Mouse (Mus musculus) embryonic facial prominence, embryonic 15.5 days (tissue): Measurements from ENCODE around the gene Tcf7l1. TPM values are rescaled to one million over a fixed set of nuclear protein-coding genes. Genes with fewer than 3 reads are reported as not detected.

Experiments
- ATAC-seq: fragments of 200-750 bp; cut with Nextera tagmentation; 2 replicates; pipeline ENCODE4 v1.8.0; 2017; ENCODE audit warnings: low read depth, moderate TSS enrichment; ENCODE audit not compliant: insufficient number of reproducible peaks, low FRiP score, low TSS enrichment
- H3K27ac ChIP-seq: fragments of 300-500 bp; sonication (generic); replicated peaks from 2 replicates; pipeline ENCODE4 v1.5.1; 2015; ENCODE audit warnings: mild to moderate bottlenecking, inconsistent platforms
- H3K27me3 ChIP-seq: fragments of 300-500 bp; sonication (generic); 2 replicates; pipeline ENCODE4 v1.6.1; 2015; ENCODE audit warnings: inconsistent platforms
- H3K36me3 ChIP-seq: fragments of 300-500 bp; sonication (generic); 2 replicates; pipeline ENCODE4 v1.6.1; 2015; ENCODE audit warnings: mild to moderate bottlenecking, inconsistent platforms
- H3K4me1 ChIP-seq: fragments of 300-500 bp; sonication (generic); 2 replicates; pipeline ENCODE4 v1.6.1; 2015; ENCODE audit warnings: inconsistent platforms
- H3K4me2 ChIP-seq: fragments of 300-500 bp; sonication (generic); replicated peaks from 2 replicates; pipeline ENCODE4 v1.6.1; 2015; ENCODE audit warnings: mild to moderate bottlenecking, inconsistent platforms
- H3K4me3 ChIP-seq: fragments of 300-500 bp; sonication (generic); replicated peaks from 2 replicates; pipeline ENCODE4 v1.5.1; 2015; ENCODE audit warnings: mild to moderate bottlenecking, inconsistent platforms
- H3K9ac ChIP-seq: fragments of 300-500 bp; sonication (generic); 2 replicates; pipeline ENCODE4 v1.6.1; 2015; ENCODE audit warnings: inconsistent platforms
- H3K9me3 ChIP-seq: fragments of 300-500 bp; sonication (generic); replicated peaks from 2 replicates; pipeline ENCODE4 v1.6.1; 2016; ENCODE audit warnings: inconsistent platforms
- WGBS: fragments of 180-500 bp; shearing (Covaris S2); methylation state at CpG from one replicate; pipeline ENCODE4 v1.1.7; 2015; 5-methylcytosine and 5-hydroxymethylcytosine counted together
- polyA plus RNA-seq: library from polyadenylated mRNA; unstranded; fragments of >200 nt; fragmentation: Nextera tagmentation; extraction: Ambion mirVana; gene quantifications from 2 replicates; pipeline ENCODE4 v1.2.1, GENCODE M21; 2015

Tcf7l1 gene
- polyA plus RNA-seq, 1 experiment from 2014 or later = 54.7 TPM

DNA sequence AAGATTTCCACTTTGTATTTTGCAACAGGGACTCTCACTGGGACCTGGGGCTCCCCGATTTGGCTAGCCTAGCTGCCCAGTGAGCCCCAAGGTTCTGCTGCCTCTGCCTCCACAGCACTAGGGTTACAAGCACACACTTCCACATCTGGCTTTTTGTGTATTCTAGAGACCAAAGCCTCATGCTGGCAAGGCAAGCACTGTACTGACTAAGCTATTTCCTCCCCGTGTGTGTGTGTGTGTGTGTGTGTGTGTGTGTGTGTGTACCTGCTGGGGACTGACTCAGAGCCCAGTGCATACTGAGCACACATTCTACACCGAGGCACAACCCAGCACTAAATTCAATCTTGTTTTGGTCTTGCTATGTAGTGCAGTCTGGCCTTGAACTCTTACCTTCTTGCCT lies 202.4 kb downstream of the Tcf7l1 start:
- Histone ChIP-seq H3K36me3 (peaks cover 9% of the 10 kb centered on the region; the same call in 1 of the 2 replicates), H3K4me1 (no peaks in the 10 kb centered on the region), H3K9ac (no peak overlapping the region), H3K9me3 (no peaks in the 10 kb centered on the region), H3K4me2 (no peak overlapping the region), H3K4me3 (no peak overlapping the region), H3K27me3 (no peaks in the 10 kb centered on the region), H3K27ac (no peak overlapping the region)
- 76% methylated on average over 3 of the region's 3 CpGs for WGBS
- ATAC-seq = no peak

DNA sequence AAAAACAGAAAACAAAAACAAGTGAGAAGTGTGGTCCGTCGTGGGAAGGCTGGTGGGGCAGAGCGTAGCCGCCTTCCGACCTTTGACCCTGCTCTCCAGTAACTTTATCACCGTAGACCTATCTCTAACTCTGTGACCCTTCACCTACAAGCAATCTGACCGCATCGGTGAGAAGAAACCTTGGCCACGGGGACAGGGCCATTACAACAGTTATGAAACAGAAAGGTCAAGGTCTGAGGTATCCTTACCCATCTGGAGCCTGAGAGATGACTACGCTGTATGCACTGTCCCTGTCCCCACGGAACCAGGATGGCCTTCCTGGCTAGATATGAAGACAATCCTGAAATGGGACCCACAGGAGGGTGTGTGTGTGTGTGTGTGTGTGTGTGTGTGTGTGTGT lies 204.9 kb downstream of the Tcf7l1 start:
- Histone ChIP-seq H3K27me3 (no peaks in the 10 kb centered on the region), H3K9me3 (no peaks in the 10 kb centered on the region), H3K4me2 (no peak overlapping the region), H3K36me3 (peaks cover 21% of the 10 kb centered on the region), H3K4me1 (no peaks in the 10 kb centered on the region), H3K27ac (no peak overlapping the region), H3K4me3 (no peak overlapping the region), H3K9ac (no peak overlapping the region)
- no peak for ATAC-seq
- WGBS = 71% methylated on average over 11 of the region's 11 CpGs

DNA sequence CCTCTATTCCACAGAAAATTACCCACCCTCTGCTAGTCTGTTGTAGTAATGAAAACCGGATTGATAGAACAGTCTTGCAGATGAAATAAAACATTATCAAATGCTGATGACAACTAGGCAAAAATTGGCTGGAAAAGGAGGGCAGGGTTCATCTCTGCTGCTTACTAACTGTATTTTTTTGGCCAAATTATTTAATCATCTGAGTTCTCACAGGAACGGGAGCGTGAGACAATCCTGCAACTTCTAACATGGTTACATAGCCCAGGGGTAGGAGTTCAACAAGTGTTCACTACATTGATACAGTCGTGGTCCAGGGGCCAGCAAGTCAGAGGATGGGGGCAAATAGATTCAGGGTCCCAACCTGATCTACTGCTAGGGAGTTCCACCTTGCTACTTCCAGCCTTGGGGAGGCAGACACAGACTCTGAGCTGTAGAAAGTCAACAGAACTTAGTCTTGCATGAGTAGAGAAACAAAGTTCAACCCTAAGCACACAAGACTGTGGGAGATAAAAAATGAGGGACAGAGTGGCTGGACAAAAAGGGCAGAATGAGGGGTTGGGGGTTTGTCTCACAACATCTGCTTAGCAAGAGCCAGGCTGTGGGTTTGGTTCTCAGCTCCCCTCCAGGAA lies 205.7 kb downstream of the Tcf7l1 start:
- Histone ChIP-seq H3K27ac (no peak overlapping the region), H3K36me3 (peaks cover 28% of the 10 kb centered on the region), H3K4me3 (no peak overlapping the region), H3K4me1 (no peaks in the 10 kb centered on the region), H3K9me3 (no peaks in the 10 kb centered on the region), H3K27me3 (no peaks in the 10 kb centered on the region), H3K4me2 (no peak overlapping the region), H3K9ac (no peak overlapping the region)
- 84% methylated on average over 4 of the region's 4 CpGs for WGBS
- ATAC-seq = no peak

DNA sequence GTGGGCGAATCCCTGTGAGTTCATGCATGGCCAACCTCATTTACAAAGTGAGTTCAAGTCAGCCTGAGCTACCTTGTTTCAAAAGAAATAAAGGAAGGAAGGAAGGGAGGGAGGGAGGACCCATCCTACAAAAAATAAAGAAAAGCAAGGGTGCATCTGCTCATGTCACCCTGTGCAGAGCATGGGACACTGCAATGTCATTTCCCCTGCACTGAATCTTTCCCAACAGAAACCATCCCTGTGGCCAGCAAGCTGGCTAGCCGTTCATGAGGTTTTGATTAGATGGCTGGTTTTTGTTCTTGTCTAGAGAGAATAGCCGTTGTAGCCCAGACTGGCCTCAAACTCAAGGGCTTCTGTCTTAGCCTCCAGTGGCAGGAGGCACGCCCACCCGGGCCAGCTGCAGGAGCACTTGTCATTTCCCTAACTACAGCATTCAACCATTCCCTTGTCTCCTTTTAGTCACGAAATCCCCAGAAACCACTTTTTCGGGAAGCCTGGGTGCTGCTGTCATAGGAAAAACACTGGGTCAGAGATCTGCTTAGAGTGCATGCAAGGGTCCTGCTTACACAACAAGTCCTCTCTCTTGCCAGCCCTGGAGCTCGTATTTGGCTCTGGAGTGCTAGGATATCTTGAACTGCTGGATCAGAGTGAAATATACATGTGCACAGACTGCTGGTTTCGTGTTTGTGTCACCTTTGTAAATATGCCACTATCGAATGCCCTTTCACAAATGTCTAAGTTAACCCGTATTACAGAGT lies 207.2 kb downstream of the Tcf7l1 start:
- Histone ChIP-seq H3K27ac (no peak overlapping the region), H3K4me2 (no peak overlapping the region), H3K36me3 (peaks cover 35% of the 10 kb centered on the region), H3K9ac (no peak overlapping the region), H3K27me3 (no peaks in the 10 kb centered on the region), H3K4me1 (no peaks in the 10 kb centered on the region), H3K4me3 (no peak overlapping the region), H3K9me3 (no peaks in the 10 kb centered on the region)
- ATAC-seq = no peak
- 72% methylated on average over 11 of the region's 11 CpGs for WGBS

Other genes with a start within 250 kb of the Tcf7l1 start
- gene Capg, start 244.9 kb downstream of the Tcf7l1 start, polyA plus RNA-seq = 122 and 132 TPM in 2 replicates
- 18.8 and 23.9 TPM in 2 replicates for gene Elmod3, start 190.8 kb downstream of the Tcf7l1 start, polyA plus RNA-seq
- gene Retsat, start 190.8 kb downstream of the Tcf7l1 start, polyA plus RNA-seq = 18.1 and 18.7 TPM in 2 replicates
- gene Tgoln1, start 172.3 kb downstream of the Tcf7l1 start, polyA plus RNA-seq = 26.9 and 27.3 TPM in 2 replicates
- 41.3 and 41.8 TPM in 2 replicates for gene Kcmf1, start 110.7 kb upstream of the Tcf7l1 start, polyA plus RNA-seq
- 1,643 and 1,735 TPM in 2 replicates for gene Tmsb10, start 169.5 kb upstream of the Tcf7l1 start, polyA plus RNA-seq